Mouse (Mus musculus): ENCODE data around the gene Prim2.

The Prim2 gene

GRCm38 (mm10) chr1:33536272-33537004 is 133.2 kb downstream of the Prim2 start:
- no peak for DNase-seq

GRCm38 (mm10) chr1:33535140-33535686 is 134.4 kb downstream of the Prim2 start:
- no peak for DNase-seq

GRCm38 (mm10) chr1:33531860-33532259 is 137.7 kb downstream of the Prim2 start:
- DNase-seq = no peak

GRCm38 (mm10) chr1:33531097-33531856 is 138.3 kb downstream of the Prim2 start:
- DNase-seq = no peak

- no peak for DNase-seq
Measured at GRCm38 (mm10) chr1:33530491-33530890, 139.1 kb downstream of the Prim2 start.

- DNase-seq = no peak
Measured at GRCm38 (mm10) chr1:33529543-33530232, 139.9 kb downstream of the Prim2 start.

GRCm38 (mm10) chr1:33527352-33527863 is 142.2 kb downstream of the Prim2 start:
- DNase-seq = no peak

- no peak for DNase-seq
Measured at GRCm38 (mm10) chr1:33523223-33523622, 146.4 kb downstream of the Prim2 start.

- DNase-seq = peak in 1 of 2 experiments; percentile 8
Measured at GRCm38 (mm10) chr1:33515124-33515523, 154.5 kb downstream of the Prim2 start.

- DNase-seq = no peak
Measured at GRCm38 (mm10) chr1:33511310-33511709, 158.3 kb downstream of the Prim2 start.

- DNase-seq = no peak
Measured at GRCm38 (mm10) chr1:33504371-33504770, 165.2 kb downstream of the Prim2 start.

- no peak for DNase-seq
Measured at GRCm38 (mm10) chr1:33502890-33503289, 166.7 kb downstream of the Prim2 start.

- DNase-seq = no peak
Measured at GRCm38 (mm10) chr1:33502298-33502697, 167.3 kb downstream of the Prim2 start.

GRCm38 (mm10) chr1:33500111-33500510 is 169.5 kb downstream of the Prim2 start:
- no peak for DNase-seq

- no peak for DNase-seq
Measured at GRCm38 (mm10) chr1:33499603-33500002, 170.0 kb downstream of the Prim2 start.

- DNase-seq = no peak
Measured at GRCm38 (mm10) chr1:33496128-33496527, 173.5 kb downstream of the Prim2 start.

- no peak for DNase-seq
Measured at GRCm38 (mm10) chr1:33495586-33495985, 174.0 kb downstream of the Prim2 start.

GRCm38 (mm10) chr1:33495203-33495553 is 174.4 kb downstream of the Prim2 start:
- no peak for DNase-seq

- no peak for DNase-seq
Measured at GRCm38 (mm10) chr1:33494524-33495202, 174.9 kb downstream of the Prim2 start.

- no peak for DNase-seq
Measured at GRCm38 (mm10) chr1:33490220-33490619, 179.4 kb downstream of the Prim2 start.

GRCm38 (mm10) chr1:33488372-33488771 is 181.2 kb downstream of the Prim2 start:
- no peak for DNase-seq

- no peak for DNase-seq
Measured at GRCm38 (mm10) chr1:33483746-33484145, 185.8 kb downstream of the Prim2 start.

GRCm38 (mm10) chr1:33480382-33480781 is 189.2 kb downstream of the Prim2 start:
- DNase-seq = no peak
